Mouse (Mus musculus): ENCODE measurements around the gene Cd3e. TPM values are rescaled to one million over a fixed set of nuclear protein-coding genes. Genes with fewer than 3 reads are reported as not detected.

The Cd3e gene
- polyA plus RNA-seq, 1 experiment = 4.8 TPM

DNA sequence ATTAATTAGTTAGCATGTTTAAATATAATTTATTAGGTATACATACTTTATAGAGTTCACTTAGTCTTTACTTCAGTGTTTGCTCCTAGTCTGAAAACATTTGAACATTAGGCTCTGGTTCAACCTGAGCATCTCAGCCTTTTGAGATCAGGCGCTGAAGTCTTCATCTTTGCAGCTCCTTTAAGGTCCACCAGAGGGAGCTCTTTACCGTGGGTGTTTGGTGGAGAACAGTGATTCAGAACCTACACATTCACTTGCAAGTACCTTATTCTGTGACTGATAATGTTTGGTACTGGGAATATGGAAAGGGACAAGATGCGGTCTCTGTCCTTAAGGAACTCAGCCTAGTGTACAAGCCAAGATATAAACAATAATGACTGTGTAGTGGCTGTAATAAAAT is 13.4 kb upstream of the Cd3e start:
- peak; percentile 32 for DNase-seq
- H3K4me3 ChIP-seq (replicated peaks; ENCODE audit: extremely low read depth, low read depth, low read length) = no peak overlapping the region
- WGBS = 4% methylated on average over 3 of the region's 3 CpGs
- no peaks in the 10 kb centered on the region for H3K4me1 ChIP-seq (ENCODE audit: control insufficient read depth, insufficient read depth, low read length)
- TF ChIP-seq POLR2A (IDR thresholded peaks at IDR 0.05; ENCODE audit: borderline replicate concordance, extremely low read depth, low read depth, low read length) (no peak), CTCF (IDR thresholded peaks at IDR 0.05; ENCODE audit: insufficient read depth, low read length) (peak; percentile 51)

DNA sequence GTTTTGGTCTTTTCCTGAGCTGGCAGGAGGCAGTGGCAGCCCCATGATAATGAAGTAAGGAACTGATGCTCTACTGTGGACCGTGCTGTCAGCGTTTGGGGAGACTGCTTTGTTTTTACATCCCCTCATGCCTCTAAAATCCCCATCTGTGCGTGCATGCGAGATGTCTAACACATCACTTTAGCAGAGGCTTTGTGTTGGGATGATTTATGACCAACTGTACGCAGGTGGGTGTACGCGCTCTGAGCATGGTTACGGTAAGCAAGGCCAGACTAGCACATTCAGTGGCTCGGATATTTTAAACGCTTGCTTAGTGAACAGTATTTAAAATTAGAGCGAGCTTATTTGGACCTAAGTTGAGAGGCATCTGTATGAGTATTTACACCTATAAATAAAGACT is 8.6 kb upstream of the Cd3e start:
- DNase-seq = no peak
- H3K4me1 ChIP-seq (ENCODE audit: control insufficient read depth, insufficient read depth, low read length) = no peaks in the 10 kb centered on the region
- 79% methylated on average over 11 of the region's 11 CpGs for WGBS
- no peak overlapping the region for H3K4me3 ChIP-seq (replicated peaks; ENCODE audit: extremely low read depth, low read depth, low read length)
- no peak for TF ChIP-seq POLR2A (IDR thresholded peaks at IDR 0.05; ENCODE audit: borderline replicate concordance, extremely low read depth, low read depth, low read length)
- no peak for TF ChIP-seq CTCF (IDR thresholded peaks at IDR 0.05; ENCODE audit: insufficient read depth, low read length)

DNA sequence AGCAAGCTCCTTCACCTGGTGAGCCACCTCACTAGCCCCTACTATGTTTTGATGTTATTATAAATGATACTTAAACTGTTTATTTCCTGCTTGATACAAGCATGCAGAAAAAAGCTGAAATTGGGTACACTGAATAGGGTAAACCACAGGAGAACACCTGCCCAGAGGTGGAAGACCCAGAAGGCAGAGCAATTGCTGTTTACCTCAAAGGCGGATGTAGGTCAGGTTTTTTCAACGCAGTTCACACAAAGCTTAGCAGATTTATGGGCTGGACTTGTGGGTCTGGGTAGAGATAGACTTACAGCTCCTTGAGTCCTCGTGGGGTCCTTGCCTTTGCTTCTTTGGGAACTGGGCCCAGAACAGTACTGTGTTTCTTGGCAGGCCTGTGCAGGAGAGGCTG is 6.4 kb upstream of the Cd3e start:
- TF ChIP-seq CTCF (IDR thresholded peaks at IDR 0.05; ENCODE audit: insufficient read depth, low read length) = no peak
- Histone ChIP-seq H3K4me1 (ENCODE audit: control insufficient read depth, insufficient read depth, low read length) (no peaks in the 10 kb centered on the region), H3K4me3 (replicated peaks; ENCODE audit: extremely low read depth, low read depth, low read length) (no peak overlapping the region)
- WGBS = 55% methylated on average over 3 of the region's 3 CpGs
- DNase-seq = no peak

DNA sequence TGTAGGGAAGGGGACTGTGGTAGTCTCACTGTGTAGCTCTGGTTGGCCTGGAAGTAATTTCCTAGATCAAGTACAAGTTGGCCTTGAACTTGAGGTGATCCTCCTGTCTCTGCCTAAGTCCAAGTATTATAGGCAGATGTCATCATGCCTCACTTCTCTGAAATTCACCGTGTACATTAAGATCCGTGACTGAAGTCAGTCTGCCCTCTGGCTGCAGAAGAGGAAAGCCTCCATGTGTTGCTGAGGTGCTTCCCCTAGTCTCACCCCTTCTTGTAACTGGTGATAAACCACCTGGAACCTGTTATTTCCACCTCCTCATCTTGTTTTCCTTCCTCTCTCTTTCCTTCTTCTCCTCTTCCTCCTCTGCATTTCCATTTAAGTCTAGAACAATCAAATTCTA is 5.5 kb upstream of the Cd3e start:
- no peak overlapping the region for H3K4me3 ChIP-seq (replicated peaks; ENCODE audit: extremely low read depth, low read depth, low read length)
- TF ChIP-seq CTCF (IDR thresholded peaks at IDR 0.05; ENCODE audit: insufficient read depth, low read length) = 0 out of 2 replicates have a peak, but pooled peaks have one; percentile 12
- no peak for TF ChIP-seq POLR2A (IDR thresholded peaks at IDR 0.05; ENCODE audit: borderline replicate concordance, extremely low read depth, low read depth, low read length)
- H3K4me1 ChIP-seq (ENCODE audit: control insufficient read depth, insufficient read depth, low read length) = no peaks in the 10 kb centered on the region
- DNase-seq = no peak
- WGBS = 29% methylated on average over 2 of the region's 2 CpGs

DNA sequence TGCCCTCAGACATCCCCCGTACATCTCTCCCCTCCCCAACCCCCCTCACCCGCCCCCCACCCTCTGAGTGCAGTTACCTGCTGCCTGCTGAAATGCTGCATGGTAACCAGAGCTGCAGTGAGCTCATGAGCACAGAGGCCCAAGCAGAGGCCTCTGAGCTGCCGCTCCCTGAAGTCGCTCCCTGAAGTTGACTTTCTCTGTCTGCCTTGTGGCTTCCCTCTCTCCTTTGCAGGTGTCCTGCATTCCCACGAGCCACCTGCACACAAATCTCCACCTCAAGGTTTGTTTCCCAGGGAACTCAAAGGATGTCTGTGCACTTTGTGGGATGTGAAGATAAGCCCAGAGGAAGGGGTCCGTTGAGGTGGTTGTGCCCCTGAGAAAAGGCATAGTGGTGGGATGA is 1.9 kb upstream of the Cd3e start:
- no peak overlapping the region for H3K4me3 ChIP-seq (replicated peaks; ENCODE audit: extremely low read depth, low read depth, low read length)
- no peaks in the 10 kb centered on the region for H3K4me1 ChIP-seq (ENCODE audit: control insufficient read depth, insufficient read depth, low read length)
- DNase-seq = no peak
- no peak for TF ChIP-seq CTCF (IDR thresholded peaks at IDR 0.05; ENCODE audit: insufficient read depth, low read length)
- TF ChIP-seq POLR2A (IDR thresholded peaks at IDR 0.05; ENCODE audit: borderline replicate concordance, extremely low read depth, low read depth, low read length) = no peak
- WGBS = 39% methylated on average over 6 of the region's 6 CpGs

DNA sequence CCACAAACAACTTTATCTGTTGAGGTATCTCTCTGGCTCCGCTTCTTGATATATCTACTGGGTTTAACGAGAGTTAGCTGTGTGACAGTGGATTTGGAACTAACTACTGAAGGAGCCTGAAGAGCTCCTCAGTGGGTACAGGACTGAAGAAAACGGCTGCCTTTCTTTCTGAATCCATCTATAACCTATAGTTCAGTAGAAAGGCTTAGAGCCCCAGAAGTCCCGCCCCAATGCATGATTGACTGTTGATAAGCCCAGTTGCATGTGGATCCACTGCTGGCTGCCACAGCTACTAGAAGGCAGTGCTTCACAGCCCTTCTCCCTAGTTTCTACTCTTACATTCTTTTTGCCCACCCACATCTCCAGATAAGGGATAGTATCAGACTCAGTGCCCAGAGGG is 1.0 kb upstream of the Cd3e start:
- DNase-seq = no peak
- WGBS = 58% methylated on average over 4 of the region's 4 CpGs
- Histone ChIP-seq H3K4me3 (replicated peaks; ENCODE audit: extremely low read depth, low read depth, low read length) (no peak overlapping the region), H3K4me1 (ENCODE audit: control insufficient read depth, insufficient read depth, low read length) (no peaks in the 10 kb centered on the region)
- TF ChIP-seq CTCF (IDR thresholded peaks at IDR 0.05; ENCODE audit: insufficient read depth, low read length) (no peak), POLR2A (IDR thresholded peaks at IDR 0.05; ENCODE audit: borderline replicate concordance, extremely low read depth, low read depth, low read length) (no peak)

- Histone ChIP-seq H3K4me3 (replicated peaks; ENCODE audit: extremely low read depth, low read depth, low read length) (no peak overlapping the region), H3K4me1 (ENCODE audit: control insufficient read depth, insufficient read depth, low read length) (no peaks in the 10 kb centered on the region)
- DNase-seq = no peak
- TF ChIP-seq POLR2A (IDR thresholded peaks at IDR 0.05; ENCODE audit: borderline replicate concordance, extremely low read depth, low read depth, low read length) (no peak), CTCF (IDR thresholded peaks at IDR 0.05; ENCODE audit: insufficient read depth, low read length) (no peak)
- WGBS = 70% methylated on average over 4 of the region's 4 CpGs
Observed at GRCm38 (mm10) chr9:45008342-45008741, 1.1 kb downstream of the Cd3e start.

DNA sequence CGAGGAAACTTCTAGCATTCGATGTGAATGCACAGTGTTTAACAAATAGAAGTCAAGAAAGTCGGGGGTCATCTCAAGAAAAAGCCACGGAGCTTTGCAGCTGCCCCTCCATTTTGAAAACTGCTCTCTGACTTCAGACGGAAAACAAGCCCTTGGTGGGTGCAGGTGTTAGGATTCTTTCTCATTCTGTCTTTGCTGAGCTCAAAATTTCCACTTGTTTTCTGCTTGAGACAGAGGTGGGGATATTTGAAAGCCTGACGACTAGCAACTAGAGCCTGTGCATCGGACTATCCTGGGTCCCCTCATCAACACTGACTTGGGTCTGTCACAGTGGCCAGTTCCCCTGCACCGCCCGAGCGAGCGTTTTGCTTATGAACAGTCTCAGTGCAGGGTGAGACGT is 2.0 kb downstream of the Cd3e start:
- no peak for TF ChIP-seq POLR2A (IDR thresholded peaks at IDR 0.05; ENCODE audit: borderline replicate concordance, extremely low read depth, low read depth, low read length)
- no peak for TF ChIP-seq CTCF (IDR thresholded peaks at IDR 0.05; ENCODE audit: insufficient read depth, low read length)
- no peak overlapping the region for H3K4me3 ChIP-seq (replicated peaks; ENCODE audit: extremely low read depth, low read depth, low read length)
- 62% methylated on average over 12 of the region's 12 CpGs for WGBS
- no peaks in the 10 kb centered on the region for H3K4me1 ChIP-seq (ENCODE audit: control insufficient read depth, insufficient read depth, low read length)
- no peak for DNase-seq

DNA sequence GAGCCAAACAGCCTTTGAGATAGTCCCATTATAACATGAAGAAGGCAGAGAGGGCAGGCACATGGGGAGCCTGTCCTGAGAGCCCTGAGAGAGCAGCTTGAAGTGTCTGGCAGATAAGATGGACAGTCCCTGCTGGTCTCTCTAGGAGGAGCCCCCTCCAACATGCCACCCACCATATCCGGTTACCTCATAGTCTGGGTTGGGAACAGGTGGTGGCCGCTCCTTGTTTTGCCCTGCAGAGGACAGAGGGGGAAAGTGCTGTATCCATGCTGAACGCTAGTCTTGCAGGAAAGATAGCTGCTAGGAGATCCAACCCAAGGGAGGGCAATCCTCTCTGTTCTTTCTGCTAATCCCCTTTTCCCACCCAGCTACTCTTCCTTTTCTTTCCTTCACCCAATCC is 9.2 kb downstream of the Cd3e start:
- H3K4me3 ChIP-seq (replicated peaks; ENCODE audit: extremely low read depth, low read depth, low read length) = no peak overlapping the region
- no peak for DNase-seq
- H3K4me1 ChIP-seq (ENCODE audit: control insufficient read depth, insufficient read depth, low read length) = no peaks in the 10 kb centered on the region
- WGBS = 61% methylated on average over 3 of the region's 3 CpGs
- TF ChIP-seq POLR2A (IDR thresholded peaks at IDR 0.05; ENCODE audit: borderline replicate concordance, extremely low read depth, low read depth, low read length) = no peak
- no peak for TF ChIP-seq CTCF (IDR thresholded peaks at IDR 0.05; ENCODE audit: insufficient read depth, low read length)

GRCm38 (mm10) chr9:44999776-45000175 is 9.7 kb downstream of the Cd3e start:
- no peak for TF ChIP-seq POLR2A (IDR thresholded peaks at IDR 0.05; ENCODE audit: borderline replicate concordance, extremely low read depth, low read depth, low read length)
- TF ChIP-seq CTCF (IDR thresholded peaks at IDR 0.05; ENCODE audit: insufficient read depth, low read length) = no peak
- no peak for DNase-seq
- Histone ChIP-seq H3K4me1 (ENCODE audit: control insufficient read depth, insufficient read depth, low read length) (no peaks in the 10 kb centered on the region), H3K4me3 (replicated peaks; ENCODE audit: extremely low read depth, low read depth, low read length) (no peak overlapping the region)
- WGBS = 76% methylated on average over 5 of the region's 5 CpGs

DNA sequence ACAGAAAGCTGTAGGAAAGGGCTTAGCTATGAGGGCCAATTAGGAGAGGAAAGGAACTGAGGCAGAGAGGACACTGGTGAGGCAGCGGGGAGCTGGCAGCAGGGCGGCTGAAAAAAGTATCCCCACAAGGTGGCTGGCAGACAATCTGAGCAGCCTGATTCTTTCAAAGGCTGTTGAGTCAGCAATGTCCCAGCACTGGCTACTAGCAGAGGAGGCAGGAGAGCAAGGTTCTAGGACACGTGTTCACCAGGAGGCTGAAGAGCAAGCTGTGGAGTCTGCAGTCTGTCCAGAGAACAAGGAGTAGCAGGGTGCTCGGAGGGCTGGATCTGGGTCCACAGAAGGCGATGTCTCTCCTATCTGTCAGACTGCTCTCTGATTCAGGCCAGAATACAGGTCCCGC is 10.3 kb downstream of the Cd3e start:
- 58% methylated on average over 6 of the region's 6 CpGs for WGBS
- TF ChIP-seq CTCF (IDR thresholded peaks at IDR 0.05; ENCODE audit: insufficient read depth, low read length) = no peak
- TF ChIP-seq POLR2A (IDR thresholded peaks at IDR 0.05; ENCODE audit: borderline replicate concordance, extremely low read depth, low read depth, low read length) = no peak
- no peaks in the 10 kb centered on the region for H3K4me1 ChIP-seq (ENCODE audit: control insufficient read depth, insufficient read depth, low read length)
- no peak overlapping the region for H3K4me3 ChIP-seq (replicated peaks; ENCODE audit: extremely low read depth, low read depth, low read length)
- no peak for DNase-seq
